Mouse (Mus musculus) liver, embryonic 14 days (tissue): ENCODE results near the gene Epha8. TPM values are rescaled to one million over a fixed set of nuclear protein-coding genes. Genes with fewer than 3 reads are reported as not detected.

Experiments used
- polyA plus RNA-seq: library from polyadenylated mRNA; depleted of rRNA; stranded (reverse); fragments of >200 nt; gene quantifications from 2 replicates; pipeline ENCODE4 v1.2.3, GENCODE M21; 2012; rRNA removed

Epha8 gene
- polyA plus RNA-seq, result 0.24 and 0.28 TPM in 2 replicates

GRCm38 (mm10) chr4:136956751-136957446 lies at the start of gene Epha8:
Epha8 (minus strand) TSS chr4:136956816.

GRCm38 (mm10) chr4:136898637-136899036 lies 58.0 kb downstream of the Epha8 start, which contains the start of gene C1qa:
C1qa (minus strand) TSS chr4:136898803.

DNA sequence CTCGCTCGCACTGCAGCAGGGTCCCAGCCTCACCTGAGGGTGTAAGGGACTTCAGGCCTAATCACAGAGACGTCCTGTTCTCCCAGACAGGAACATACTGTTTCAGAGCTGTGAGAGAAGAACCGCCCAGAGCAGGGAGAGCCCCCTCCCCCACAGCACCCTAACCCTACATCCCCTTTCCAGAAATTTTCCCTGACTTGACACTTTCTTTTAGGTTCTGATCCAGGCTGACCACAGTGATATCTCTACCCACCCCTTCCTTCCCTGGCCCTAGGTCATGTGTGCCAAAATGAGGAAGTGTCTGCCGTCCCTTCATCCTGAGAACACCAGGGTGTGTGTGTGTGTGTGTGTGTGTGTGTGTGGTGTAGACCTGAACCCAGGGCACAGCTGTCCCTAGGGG lies 63.8 kb downstream of the Epha8 start, which contains the start of gene C1qc:
Gene C1qc (minus strand): TSS at position 255 of the 400 bp plus-strand sequence.

GRCm38 (mm10) chr4:136886101-136886500 lies 70.5 kb downstream of the Epha8 start, which contains the start of gene C1qb:
C1qb (minus strand) TSS chr4:136886187.

Other genes with a start within 250 kb of the Epha8 start
- gene Ephb2, start 120.8 kb downstream of the Epha8 start, polyA plus RNA-seq, result 0.53 and 0.64 TPM in 2 replicates
- 51.0 and 67.3 TPM in 2 replicates for gene C1qb, start 70.6 kb downstream of the Epha8 start, polyA plus RNA-seq
- gene C1qc, start 63.8 kb downstream of the Epha8 start, polyA plus RNA-seq, result 30.9 and 37.9 TPM in 2 replicates
- 21.0 and 26.2 TPM in 2 replicates for gene C1qa, start 58.0 kb downstream of the Epha8 start, polyA plus RNA-seq
- 1.6 and 1.8 TPM in 2 replicates for gene Zbtb40, start 92.0 kb upstream of the Epha8 start, polyA plus RNA-seq